Mouse (Mus musculus): ENCODE results near the gene Kcnc3. TPM values are rescaled to one million over a fixed set of nuclear protein-coding genes. Genes with fewer than 3 reads are reported as not detected.

Gene Kcnc3
- total RNA-seq, 2 experiments from 2014 or later = 93.0 to 106 TPM

Other genes with a start within 250 kb of the Kcnc3 start
- 10 to 100 TPM; 84.0 to 90.2 TPM for gene Syt3, start 206.6 kb upstream of the Kcnc3 start, total RNA-seq (2021)
- gene 1700008O03Rik, start 204.8 kb upstream of the Kcnc3 start, total RNA-seq (2021) = 1 to 10 TPM; 4.3 to 5.0 TPM
- gene Lrrc4b, start 161.6 kb upstream of the Kcnc3 start, total RNA-seq (2021) = 100 to 1,000 TPM; 338 to 365 TPM
- gene Aspdh, start 125.3 kb upstream of the Kcnc3 start, total RNA-seq (2021) = 10 to 100 TPM; 13.0 to 16.5 TPM
- gene Josd2, start 122.7 kb upstream of the Kcnc3 start, total RNA-seq (2021) = 10 to 100 TPM; 38.7 to 41.1 TPM
- 100 to 1,000 TPM; 157 to 169 TPM for gene Emc10, start 94.1 kb upstream of the Kcnc3 start, total RNA-seq (2021)
- gene Fam71e1, start 94.1 kb upstream of the Kcnc3 start, total RNA-seq (2021) = 10 to 100 TPM; 27.6 to 33.3 TPM
- under 1 TPM; 0.11 to 0.18 TPM for gene Mybpc2, start 66.0 kb upstream of the Kcnc3 start, total RNA-seq (2021)
- gene Spib, start 58.6 kb upstream of the Kcnc3 start, total RNA-seq (2021) = under 1 TPM in 1 of 2 experiments, not detected in 1; 0.11 TPM
- 10 to 100 TPM; 10.3 to 13.6 TPM for gene Pold1, start 41.8 kb upstream of the Kcnc3 start, total RNA-seq (2021)
- gene Nr1h2, start 36.7 kb upstream of the Kcnc3 start, total RNA-seq (2021) = 10 to 100 TPM; 58.3 to 67.3 TPM
- gene Napsa, start 18.3 kb upstream of the Kcnc3 start, total RNA-seq (2021) = under 1 TPM in 1 of 2 experiments, not detected in 1; 0.98 TPM
- gene Myh14, start 80.2 kb downstream of the Kcnc3 start, total RNA-seq (2021) = 10 to 100 TPM; 17.6 to 17.9 TPM
- gene Izumo2, start 118.1 kb downstream of the Kcnc3 start, total RNA-seq (2021) = not detected
- 10 to 100 TPM; 27.7 to 31.5 TPM for gene Vrk3, start 157.7 kb downstream of the Kcnc3 start, total RNA-seq (2021)
- under 1 TPM; 0.16 to 0.53 TPM for gene Zfp473, start 160.4 kb downstream of the Kcnc3 start, total RNA-seq (2021)
- gene Nup62, start 225.4 kb downstream of the Kcnc3 start, total RNA-seq (2021) = 10 to 100 TPM; 34.2 to 35.2 TPM
- 1 to 10 TPM; 1.1 to 2.0 TPM for gene Il4i1, start 225.7 kb downstream of the Kcnc3 start, total RNA-seq (2021)
- gene Atf5, start 226.0 kb downstream of the Kcnc3 start, total RNA-seq (2021) = 10 to 100 TPM; 28.0 to 29.1 TPM